8 mouse cellular contexts compared by ENCODE assay signal in genomic region chr7:4812303-4813104, GRCm38 (mm10). TPM values are rescaled to one million over a fixed set of nuclear protein-coding genes. Genes with fewer than 3 reads are reported as not detected.
A peak's percentile ranks its signal among the peaks of the same experiment; 100 is the strongest.
DNase-seq lines count a peak whose midpoint lies in the region; ATAC-seq lines count a peak whose summit lies in the region.

Ube2s (minus strand) TSS chr7:4812590.

- peaks cover 33% of the 10 kb centered on the region for H3K36me3 ChIP-seq in heart, embryonic 14.5 days (ENCODE audit: control insufficient read depth, insufficient read depth, low read length)
- H3K36me3 ChIP-seq in liver, embryonic 13.5 days = peaks cover 37% of the 10 kb centered on the region
- H3K36me3 ChIP-seq in stomach, embryonic 16.5 days (ENCODE audit: control insufficient read depth, insufficient read depth, low read length) = peaks cover 6% of the 10 kb centered on the region; the same call in 1 of the 2 replicates

- H3K27me3 ChIP-seq in heart, embryonic 14.5 days (ENCODE audit: control insufficient read depth, insufficient read depth, low read length) = no peaks in the 10 kb centered on the region
- no peaks in the 10 kb centered on the region for H3K27me3 ChIP-seq in liver, embryonic 13.5 days
- no peaks in the 10 kb centered on the region for H3K27me3 ChIP-seq in stomach, embryonic 16.5 days (ENCODE audit: control insufficient read depth, insufficient read depth, low read length)

- H3K4me2 ChIP-seq in heart, embryonic 14.5 days (ENCODE audit: low read length) = peak within 1 kb of the TSS; percentile 82
- peak within 1 kb of the TSS; percentile 89 for H3K4me2 ChIP-seq in liver, embryonic 13.5 days
- H3K4me2 ChIP-seq in stomach, embryonic 16.5 days (ENCODE audit: low read depth, low read length) = peak within 1 kb of the TSS; percentile 74

- DNase-seq in c-Kit-negative CD71-positive TER-119-positive erythroid progenitor cells, embryonic 14.5 days (ENCODE audit: low read depth, low spot score) = peak; percentile 98
- DNase-seq in fibroblast of lung, adult 2 months (ENCODE audit: low read depth) = peak; percentile 100
- DNase-seq in kidney, postnatal 14 days = peak; percentile 99
- peak; percentile 98 for DNase-seq in liver, embryonic 13.5 days
- peak; percentile 98 for DNase-seq in neural tube, embryonic 10.5 days (ENCODE audit: extremely low spot score, low spot score)

- H3K4me1 ChIP-seq in heart, embryonic 14.5 days (ENCODE audit: control insufficient read depth in 2 of 2, insufficient read depth in 2 of 2, low read length in 2 of 2) = peaks cover 8 to 27% of the 10 kb centered on the region in 2 experiments
- peaks cover 41% of the 10 kb centered on the region for H3K4me1 ChIP-seq in liver, embryonic 13.5 days (replicated peaks)
- H3K4me1 ChIP-seq in stomach, embryonic 16.5 days (ENCODE audit: control insufficient read depth, insufficient read depth, low read length) = peaks cover 16% of the 10 kb centered on the region

- H3K9ac ChIP-seq in heart, embryonic 14.5 days (ENCODE audit: low read length) = peak within 1 kb of the TSS; percentile 92
- H3K9ac ChIP-seq in liver, embryonic 13.5 days = peak within 1 kb of the TSS; percentile 100
- peak within 1 kb of the TSS; percentile 99 for H3K9ac ChIP-seq in stomach, embryonic 16.5 days (ENCODE audit: low read length)

- H3K27ac ChIP-seq in heart, embryonic 14.5 days (replicated peaks in 1 of 2; ENCODE audit: control insufficient read depth in 1 of 2, insufficient read depth in 1 of 2, low read depth in 2 of 2, low read length in 2 of 2) = peak within 1 kb of the TSS; percentile 98 to 99
- peak within 1 kb of the TSS; percentile 92 for H3K27ac ChIP-seq in liver, embryonic 13.5 days
- H3K27ac ChIP-seq in stomach, embryonic 16.5 days (ENCODE audit: low read length) = peak within 1 kb of the TSS; percentile 97

- no peaks in the 10 kb centered on the region for H3K9me3 ChIP-seq in heart, embryonic 14.5 days (ENCODE audit: control insufficient read depth, low read length)
- H3K9me3 ChIP-seq in liver, embryonic 13.5 days (replicated peaks) = no peaks in the 10 kb centered on the region
- H3K9me3 ChIP-seq in stomach, embryonic 16.5 days (replicated peaks; ENCODE audit: control insufficient read depth, low read length) = no peaks in the 10 kb centered on the region

- H3K4me3 ChIP-seq in heart, embryonic 14.5 days (ENCODE audit: control insufficient read depth in 1 of 2, insufficient read depth in 1 of 2, low read depth in 1 of 2, low read length in 2 of 2) = peak within 1 kb of the TSS; percentile 78 to 99
- H3K4me3 ChIP-seq in liver, embryonic 13.5 days (replicated peaks) = peak within 1 kb of the TSS; percentile 88
- H3K4me3 ChIP-seq in stomach, embryonic 16.5 days (replicated peaks; ENCODE audit: low read length) = peak within 1 kb of the TSS; percentile 98

- peak; percentile 90 for ATAC-seq in CD4-positive, CD25-positive, alpha-beta regulatory T cell, adult 4 months
- ATAC-seq in heart, embryonic 14.5 days (ENCODE audit: insufficient number of reproducible peaks, insufficient read depth, low FRiP score, low read depth) = peak; percentile 99
- ATAC-seq in liver, embryonic 13.5 days (ENCODE audit: low read depth) = peak; percentile 98
- peak; percentile 99 for ATAC-seq in stomach, embryonic 16.5 days (ENCODE audit: insufficient read depth, low FRiP score)

- under 1% methylated on average over 62 of the region's 62 CpGs for WGBS in heart, embryonic 14.5 days
- 0% methylated on average over 62 of the region's 62 CpGs for WGBS in liver, embryonic 13.5 days (ENCODE audit: insufficient replicate concordance)
- under 1% methylated on average over 60 of the region's 62 CpGs for WGBS in stomach, embryonic 16.5 days

RNA-seq across cellular contexts. Expression of gene Ube2s, which starts in this region (rescaled TPM):
- 10 to 100 TPM; 25.0 to 25.3 TPM for polyA plus RNA-seq in CD4-positive, CD25-positive, alpha-beta regulatory T cell, adult 4 months (2017; shearing (Covaris generic))
- polyA plus RNA-seq in heart, embryonic 14.5 days (2014; fragmentation: Nextera tagmentation; extraction: Ambion mirVana) = 237 and 408 TPM in 2 replicates
- 282 and 292 TPM in 2 replicates for polyA plus RNA-seq in liver, embryonic 13.5 days (2015; fragmentation: Nextera tagmentation; extraction: Ambion mirVana)
- 204 and 212 TPM in 2 replicates for polyA plus RNA-seq in stomach, embryonic 16.5 days (2015; fragmentation: Nextera tagmentation; extraction: Ambion mirVana)

Comparison
In these comparisons a context has a peak if more than half of its experiments do, and no peak if none do; other contexts are left out.
1. Peak in every context shown above with its lines: DNase-seq, ATAC-seq, H3K4me3 ChIP-seq and H3K27ac ChIP-seq.